Mouse (Mus musculus) intestine, embryonic 14.5 days (tissue): ENCODE data around the gene Prkce. TPM values are rescaled to one million over a fixed set of nuclear protein-coding genes. Genes with fewer than 3 reads are reported as not detected.
"Not testable (repeated sequence)": the region's sequence is repeated elsewhere in the genome, so short reads cannot be mapped to it uniquely, and the experiment has no call there.

ENCODE experiments used
- ATAC-seq: fragments of 200-750 bp; cut with Nextera tagmentation; replicated peaks from 2 replicates; pipeline ENCODE4 v1.8.0; 2017; ENCODE audit warnings: low read depth, moderate number of reproducible peaks, moderate TSS enrichment, moderate library complexity; ENCODE audit not compliant: low FRiP score, low TSS enrichment
- DNase-seq: peaks from one replicate; pipeline ENCODE4 v3.0.0-alpha.2; 2018; ENCODE audit warnings: low spot score
- H3K27ac ChIP-seq: fragments of 300-500 bp; sonication (generic); 2 replicates; pipeline ENCODE4 v1.5.1; 2014; ENCODE audit warnings: low read depth, mild to moderate bottlenecking, control low read depth
- H3K27me3 ChIP-seq: fragments of 300-500 bp; sonication (generic); replicated peaks from 2 replicates; pipeline ENCODE4 v1.6.1; 2014; ENCODE audit warnings: low read length, control low read depth; ENCODE audit not compliant: control insufficient read depth, insufficient read depth
- H3K36me3 ChIP-seq: fragments of 300-500 bp; sonication (generic); 2 replicates; pipeline ENCODE4 v1.6.1; 2014; ENCODE audit warnings: low read length, control low read depth; ENCODE audit not compliant: control insufficient read depth, insufficient read depth
- H3K4me1 ChIP-seq: fragments of 300-500 bp; sonication (generic); replicated peaks from 2 replicates; pipeline ENCODE4 v1.6.1; 2014; ENCODE audit warnings: low read length, control low read depth, mixed read lengths; ENCODE audit not compliant: control insufficient read depth, insufficient read depth
- H3K4me2 ChIP-seq: fragments of 300-500 bp; sonication (generic); 2 replicates; pipeline ENCODE4 v1.6.1; 2014; ENCODE audit warnings: low read length
- H3K4me3 ChIP-seq: fragments of 300-500 bp; sonication (generic); 2 replicates; pipeline ENCODE4 v1.5.1; 2014; ENCODE audit warnings: low read depth, low read length, control low read depth, mixed read lengths
- H3K9ac ChIP-seq: fragments of 300-500 bp; sonication (generic); 2 replicates; pipeline ENCODE4 v1.6.1; 2014; ENCODE audit warnings: mild to moderate bottlenecking, low read length
- H3K9me3 ChIP-seq: fragments of 300-500 bp; sonication (generic); 2 replicates; pipeline ENCODE4 v1.6.1; 2016; ENCODE audit warnings: low read length, control low read depth; ENCODE audit not compliant: control insufficient read depth
- WGBS: fragments of 180-500 bp; shearing (Covaris S2); extraction: QIAGEN DNeasy Blood & Tissue Kit; methylation state at CpG from one replicate; pipeline ENCODE4 v1.1.7; 2014; 5-methylcytosine and 5-hydroxymethylcytosine counted together
- polyA plus RNA-seq: library from polyadenylated mRNA; unstranded; fragments of >200 nt; fragmentation: Nextera tagmentation; extraction: Ambion mirVana; gene quantifications from 2 replicates; pipeline ENCODE4 v1.2.1, GENCODE M21; 2014

The Prkce gene
- polyA plus RNA-seq, 1 experiment from 2014 or later, result 7.5 TPM

GRCm38 (mm10) chr17:86466412-86466811 lies 298.8 kb downstream of the Prkce start:
- H3K27ac ChIP-seq, result no peak overlapping the region
- no peak overlapping the region for H3K9ac ChIP-seq
- DNase-seq, result no peak
- no peak overlapping the region for H3K4me2 ChIP-seq
- 86% methylated on average over 7 of the region's 7 CpGs for WGBS
- ATAC-seq, result no peak
- H3K27me3 ChIP-seq, result no peaks in the 10 kb centered on the region
- H3K36me3 ChIP-seq, result no peaks in the 10 kb centered on the region
- peaks cover 15% of the 10 kb centered on the region; the same call in 1 of the 2 replicates for H3K4me1 ChIP-seq
- H3K4me3 ChIP-seq, result no peak overlapping the region
- no peaks in the 10 kb centered on the region for H3K9me3 ChIP-seq

- DNase-seq (no peak), ATAC-seq (no peak)
- H3K4me1 ChIP-seq, result peaks cover 15% of the 10 kb centered on the region; the same call in 1 of the 2 replicates
- no peaks in the 10 kb centered on the region for H3K9me3 ChIP-seq
- no peak overlapping the region for H3K4me3 ChIP-seq
- H3K36me3 ChIP-seq, result no peaks in the 10 kb centered on the region
- H3K27ac ChIP-seq, result no peak overlapping the region
- 48% methylated on average over 7 of the region's 7 CpGs for WGBS
- H3K27me3 ChIP-seq, result no peaks in the 10 kb centered on the region
- H3K9ac ChIP-seq, result no peak overlapping the region
- H3K4me2 ChIP-seq, result no peak overlapping the region
These were observed 299.3 kb downstream of the Prkce start for GRCm38 (mm10) chr17:86466871-86467270.

GRCm38 (mm10) chr17:86467291-86467898 lies 299.8 kb downstream of the Prkce start:
- Histone ChIP-seq H3K4me2 (no peak overlapping the region), H3K27me3 (no peaks in the 10 kb centered on the region), H3K27ac (no peak overlapping the region), H3K4me1 (peaks cover 15% of the 10 kb centered on the region; the same call in 1 of the 2 replicates), H3K9ac (no peak overlapping the region), H3K36me3 (no peaks in the 10 kb centered on the region), H3K9me3 (no peaks in the 10 kb centered on the region), H3K4me3 (no peak overlapping the region)
- DNase-seq, result no peak
- no peak for ATAC-seq
- 37% methylated on average over 10 of the region's 10 CpGs for WGBS

GRCm38 (mm10) chr17:86467967-86468366 lies 300.4 kb downstream of the Prkce start:
- DNase-seq (no peak), ATAC-seq (no peak)
- no peaks in the 10 kb centered on the region for H3K9me3 ChIP-seq
- no peak overlapping the region for H3K4me3 ChIP-seq
- H3K4me1 ChIP-seq, result peaks cover 15% of the 10 kb centered on the region; the same call in 1 of the 2 replicates
- H3K27me3 ChIP-seq, result no peaks in the 10 kb centered on the region
- H3K4me2 ChIP-seq, result no peak overlapping the region
- H3K9ac ChIP-seq, result no peak overlapping the region
- WGBS, result 88% methylated on average over 5 of the region's 5 CpGs
- no peak overlapping the region for H3K27ac ChIP-seq
- H3K36me3 ChIP-seq, result no peaks in the 10 kb centered on the region

- Histone ChIP-seq H3K4me2 (no peak overlapping the region), H3K9ac (no peak overlapping the region), H3K36me3 (no peaks in the 10 kb centered on the region), H3K4me3 (no peak overlapping the region), H3K27me3 (no peaks in the 10 kb centered on the region), H3K4me1 (peaks cover 15% of the 10 kb centered on the region; the same call in 1 of the 2 replicates), H3K9me3 (no peaks in the 10 kb centered on the region), H3K27ac (no peak overlapping the region)
- ATAC-seq (no peak), DNase-seq (no peak)
- WGBS, result 86% methylated on average over 5 of the region's 5 CpGs
These were observed 302.6 kb downstream of the Prkce start for GRCm38 (mm10) chr17:86470160-86470559.

- no peaks in the 10 kb centered on the region for H3K27me3 ChIP-seq
- H3K9ac ChIP-seq, result no peak overlapping the region
- ATAC-seq (no peak), DNase-seq (peak; percentile 76)
- H3K4me3 ChIP-seq, result no peak overlapping the region
- H3K36me3 ChIP-seq, result no peaks in the 10 kb centered on the region
- no peak overlapping the region for H3K27ac ChIP-seq
- peaks cover 15% of the 10 kb centered on the region; the same call in 1 of the 2 replicates for H3K4me1 ChIP-seq
- no peak overlapping the region for H3K4me2 ChIP-seq
- WGBS, result 38% methylated on average over 5 of the region's 5 CpGs
- no peaks in the 10 kb centered on the region for H3K9me3 ChIP-seq
These were observed 304.1 kb downstream of the Prkce start for GRCm38 (mm10) chr17:86471684-86472083.

GRCm38 (mm10) chr17:86476674-86477073 lies 309.1 kb downstream of the Prkce start:
- Histone ChIP-seq H3K9me3 (no peaks in the 10 kb centered on the region), H3K4me3 (no peak overlapping the region), H3K27me3 (no peaks in the 10 kb centered on the region), H3K4me2 (no peak overlapping the region), H3K4me1 (no peaks in the 10 kb centered on the region), H3K9ac (no peak overlapping the region), H3K27ac (no peak overlapping the region), H3K36me3 (no peaks in the 10 kb centered on the region)
- 44% methylated on average over 10 of the region's 10 CpGs for WGBS
- ATAC-seq (no peak), DNase-seq (no peak)

- H3K36me3 ChIP-seq, H3K9me3 ChIP-seq, H3K27ac ChIP-seq, H3K9ac ChIP-seq, DNase-seq, H3K4me1 ChIP-seq, ATAC-seq, H3K4me3 ChIP-seq, H3K4me2 ChIP-seq, H3K27me3 ChIP-seq: not testable (repeated sequence)
These were observed 309.8 kb downstream of the Prkce start for GRCm38 (mm10) chr17:86477401-86477800.

- WGBS, result 65% methylated on average over 10 of the region's 10 CpGs
These were observed 311.8 kb downstream of the Prkce start for GRCm38 (mm10) chr17:86479406-86479805.

More at GRCm38 (mm10) chr17:86479406-86479805, 311.8 kb downstream of the Prkce start:
- Histone ChIP-seq H3K27ac (no peak overlapping the region), H3K4me2 (no peak overlapping the region), H3K27me3 (no peaks in the 10 kb centered on the region), H3K4me1 (no peaks in the 10 kb centered on the region), H3K9ac (no peak overlapping the region), H3K4me3 (no peak overlapping the region), H3K36me3 (no peaks in the 10 kb centered on the region), H3K9me3 (no peaks in the 10 kb centered on the region)
- DNase-seq, result no peak
- no peak for ATAC-seq
